Mouse (Mus musculus) lung, embryonic 14.5 days (tissue): ENCODE results near the gene Cst13. TPM values are rescaled to one million over a fixed set of nuclear protein-coding genes. Genes with fewer than 3 reads are reported as not detected.
A peak's percentile ranks its signal among the peaks of the same experiment; 100 is the strongest.

Source experiments
- ATAC-seq: fragments of 200-750 bp; cut with Nextera tagmentation; 2 replicates; pipeline ENCODE4 v1.8.0; 2017; ENCODE audit warnings: mild to moderate bottlenecking, moderate TSS enrichment, moderate library complexity; ENCODE audit not compliant: insufficient read depth
- DNase-seq: peaks from one replicate; pipeline ENCODE4 v3.0.0-alpha.2; 2015
- H3K27ac ChIP-seq: fragments of 300-500 bp; sonication (generic); 2 replicates; pipeline ENCODE4 v1.5.1; 2014; ENCODE audit warnings: low read depth, mild to moderate bottlenecking, moderate library complexity
- H3K27me3 ChIP-seq: fragments of 300-500 bp; sonication (generic); 2 replicates; pipeline ENCODE4 v1.6.1; 2014; ENCODE audit warnings: low read length, control low read depth; ENCODE audit not compliant: insufficient read depth
- H3K36me3 ChIP-seq: fragments of 300-500 bp; sonication (generic); 2 replicates; pipeline ENCODE4 v1.6.1; 2014; ENCODE audit warnings: control low read depth; ENCODE audit not compliant: insufficient read depth
- H3K4me1 ChIP-seq: fragments of 300-500 bp; sonication (generic); 2 replicates; pipeline ENCODE4 v1.6.1; 2014; ENCODE audit warnings: antibody characterized with exemption, control low read depth; ENCODE audit not compliant: insufficient read depth
- H3K4me2 ChIP-seq: fragments of 300-500 bp; sonication (generic); 2 replicates; pipeline ENCODE4 v1.6.1; 2014; ENCODE audit warnings: mild to moderate bottlenecking
- H3K4me3 ChIP-seq: fragments of 300-500 bp; sonication (generic); 2 replicates; pipeline ENCODE4 v1.5.1; 2014; ENCODE audit warnings: low read depth, low read length
- H3K9ac ChIP-seq: fragments of 300-500 bp; sonication (generic); 2 replicates; pipeline ENCODE4 v1.6.1; 2014
- H3K9me3 ChIP-seq: fragments of 300-500 bp; sonication (generic); 2 replicates; pipeline ENCODE4 v1.6.1; 2016; ENCODE audit warnings: low read depth, low read length, control low read depth
- CTCF ChIP-seq: IDR thresholded peaks from 2 replicates; pipeline ENCODE4 v1.5.1; 2016; ENCODE audit warnings: antibody characterized with exemption, low read depth
- WGBS: fragments of 180-500 bp; shearing (Covaris S2); extraction: QIAGEN DNeasy Blood & Tissue Kit; methylation state at CpG from one replicate; pipeline ENCODE4 v1.1.7; 2014; 5-methylcytosine and 5-hydroxymethylcytosine counted together
- polyA plus RNA-seq: library from polyadenylated mRNA; unstranded; fragments of >200 nt; fragmentation: Nextera tagmentation; extraction: Ambion mirVana; gene quantifications from 2 replicates; pipeline ENCODE4 v1.2.1, GENCODE M21; 2014

Cst13 gene
- polyA plus RNA-seq, 1 experiment from 2014 or later: not detected

DNA sequence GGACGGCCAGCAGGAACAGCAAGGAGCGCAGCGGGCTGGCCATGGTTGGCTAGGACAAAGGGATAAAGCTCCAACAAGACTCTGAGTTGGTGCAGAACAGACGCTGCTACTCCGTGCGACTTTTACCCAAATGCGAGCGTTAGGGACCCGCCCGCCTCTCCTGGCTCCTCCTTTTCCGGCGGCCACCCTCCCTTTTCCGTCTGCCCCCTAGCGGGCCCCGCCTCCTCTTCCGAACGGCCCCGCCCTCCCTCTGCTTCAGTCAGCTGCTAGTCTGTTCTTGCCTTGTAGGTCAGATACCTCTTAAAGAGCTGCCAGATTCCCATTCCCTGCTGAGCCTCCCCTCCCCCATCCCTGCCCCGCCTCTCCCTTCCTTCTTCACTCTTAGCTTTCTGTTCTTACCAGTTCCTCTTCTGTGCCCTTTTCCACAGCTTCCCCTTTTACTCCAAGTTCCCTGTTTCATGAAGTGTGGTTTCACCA, 55.5 kb downstream of the Cst13 start, which contains the start of gene Cst3:
Gene Cst3, minus strand, starts transcription at position 358 of the 477 bp plus-strand sequence.
- H3K9ac ChIP-seq: peak within 1 kb of the TSS; percentile 73
- ATAC-seq (peak; percentile 96), DNase-seq (peak; percentile 94)
- peak within 1 kb of the TSS; percentile 88 for H3K27ac ChIP-seq
- H3K4me1 ChIP-seq: peaks cover 13% of the 10 kb centered on the region
- 0% methylated on average over 19 of the region's 19 CpGs for WGBS
- no peaks in the 10 kb centered on the region for H3K27me3 ChIP-seq
- peak; percentile 56 for TF ChIP-seq CTCF
- H3K4me3 ChIP-seq: peak within 1 kb of the TSS; percentile 69
- H3K9me3 ChIP-seq: no peaks in the 10 kb centered on the region
- H3K4me2 ChIP-seq: peak within 1 kb of the TSS; percentile 65
- H3K36me3 ChIP-seq: peaks cover 21% of the 10 kb centered on the region

DNA sequence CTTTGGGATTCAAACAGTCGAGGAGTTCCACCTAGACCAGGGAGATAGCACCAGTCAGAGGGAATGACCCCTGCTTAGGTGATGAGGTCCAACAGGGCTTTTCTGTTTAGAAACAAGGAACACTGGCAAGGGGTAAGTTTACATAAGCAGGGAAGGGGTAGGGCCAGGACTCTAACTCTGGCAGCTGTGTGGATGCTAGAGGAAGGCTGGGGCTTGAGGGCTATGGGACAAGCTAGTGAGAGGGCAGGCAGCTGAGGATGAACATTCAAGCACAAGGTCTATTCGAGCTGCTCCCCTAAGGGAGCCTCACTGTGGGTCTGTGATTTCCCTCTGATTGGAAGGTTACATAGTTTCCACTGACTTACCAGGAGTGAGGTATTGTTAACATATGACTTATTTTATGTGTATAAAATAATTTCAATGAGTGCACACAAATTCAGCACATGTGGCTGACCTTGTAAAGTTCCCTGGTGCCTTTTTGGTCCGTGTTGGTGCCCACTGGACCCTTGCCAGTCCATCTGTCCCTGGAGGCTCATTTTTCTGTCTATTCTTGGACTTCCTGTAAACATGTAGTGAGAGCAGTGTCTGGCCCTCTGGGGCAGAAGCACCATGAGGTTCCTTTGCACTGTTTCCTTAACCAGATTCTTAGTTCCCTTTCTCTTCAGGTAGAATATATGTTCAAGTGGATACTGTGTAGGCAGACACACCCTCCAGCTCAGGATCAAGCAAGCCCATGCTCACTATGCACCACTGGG, 57.3 kb downstream of the Cst13 start:
- H3K9ac ChIP-seq: no peak overlapping the region
- TF ChIP-seq CTCF: no peak
- H3K4me3 ChIP-seq: no peak overlapping the region
- peak overlapping the region; percentile 54; the same call in 1 of the 2 replicates for H3K27ac ChIP-seq
- H3K4me2 ChIP-seq: no peak overlapping the region
- H3K4me1 ChIP-seq: peaks cover 13% of the 10 kb centered on the region
- no peak for ATAC-seq
- WGBS: 18% methylated on average over 3 of the region's 3 CpGs
- peak; percentile 54 for DNase-seq
- no peaks in the 10 kb centered on the region for H3K9me3 ChIP-seq
- peaks cover 5% of the 10 kb centered on the region for H3K36me3 ChIP-seq
- no peaks in the 10 kb centered on the region for H3K27me3 ChIP-seq

DNA sequence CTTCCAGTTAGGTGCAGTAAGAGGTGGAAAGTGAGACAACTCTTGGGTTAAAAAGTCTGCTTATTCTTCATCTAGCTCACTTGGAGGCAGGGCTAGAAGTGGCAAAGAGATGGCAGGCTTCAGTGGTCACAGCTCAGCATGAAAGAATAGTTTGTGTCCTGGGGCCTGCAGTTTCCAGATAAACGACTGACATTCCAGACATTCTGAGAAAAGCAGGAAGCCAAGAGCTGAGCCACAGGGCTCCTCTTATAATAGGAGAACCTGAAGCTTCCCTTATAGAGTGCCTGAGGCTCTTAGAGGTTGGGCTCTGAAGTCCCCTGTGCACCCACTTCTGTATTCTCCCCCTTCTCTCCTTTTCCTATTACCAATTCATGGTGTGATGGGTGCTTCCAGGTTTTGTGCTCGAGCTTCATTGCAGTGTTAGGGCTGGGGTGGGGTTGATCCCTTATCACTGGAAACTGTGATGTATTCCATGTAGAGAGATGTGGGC, 58.8 kb downstream of the Cst13 start:
- Histone ChIP-seq H3K4me1 (0 out of 2 replicates have a peak, but pooled peaks cover 4% of the 10 kb centered on the region), H3K27ac (no peak overlapping the region), H3K27me3 (no peaks in the 10 kb centered on the region), H3K9me3 (no peaks in the 10 kb centered on the region), H3K4me3 (no peak overlapping the region), H3K36me3 (no peaks in the 10 kb centered on the region), H3K9ac (no peak overlapping the region), H3K4me2 (no peak overlapping the region)
- ATAC-seq (no peak), DNase-seq (peak; percentile 27)
- 6% methylated on average over 2 of the region's 2 CpGs for WGBS
- TF ChIP-seq CTCF: no peak

DNA sequence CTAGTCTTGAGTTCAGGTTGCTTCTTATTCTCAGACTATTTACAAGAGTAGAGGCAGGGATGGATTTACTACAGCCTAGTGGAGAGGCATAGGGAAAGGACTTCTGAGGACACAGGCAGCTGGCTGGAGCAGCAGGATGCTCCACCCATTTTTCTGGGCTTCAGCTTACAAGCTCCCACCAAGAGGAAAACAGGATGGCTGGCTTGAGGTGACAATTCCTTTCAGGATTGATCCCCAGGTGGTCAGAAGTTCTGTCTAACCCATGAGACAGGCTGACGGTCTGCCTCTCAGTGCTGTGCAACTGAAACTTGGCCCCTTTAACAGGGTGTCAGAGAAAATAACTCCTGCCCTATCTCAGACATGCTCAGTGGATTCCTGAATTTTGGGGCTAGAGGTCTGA, 59.3 kb downstream of the Cst13 start:
- 46% methylated on average over 1 of the region's 1 CpGs for WGBS
- no peak overlapping the region for H3K4me2 ChIP-seq
- 0 out of 2 replicates have a peak, but pooled peaks cover 4% of the 10 kb centered on the region for H3K4me1 ChIP-seq
- H3K27me3 ChIP-seq: no peaks in the 10 kb centered on the region
- no peak overlapping the region for H3K27ac ChIP-seq
- DNase-seq: no peak
- H3K9me3 ChIP-seq: no peaks in the 10 kb centered on the region
- TF ChIP-seq CTCF: no peak
- no peak overlapping the region for H3K9ac ChIP-seq
- H3K36me3 ChIP-seq: no peaks in the 10 kb centered on the region
- H3K4me3 ChIP-seq: no peak overlapping the region
- ATAC-seq: no peak

Other genes starting within 250 kb of the Cst13 start
- gene Nxt1, start 147.5 kb upstream of the Cst13 start, polyA plus RNA-seq: 113 and 115 TPM in 2 replicates
- gene Gzf1, start 139.1 kb upstream of the Cst13 start, polyA plus RNA-seq: 21.3 and 21.4 TPM in 2 replicates
- gene Napb, start 87.6 kb upstream of the Cst13 start, polyA plus RNA-seq: 2.3 and 2.8 TPM in 2 replicates
- gene Cstl1, start 69.7 kb upstream of the Cst13 start, polyA plus RNA-seq: not detected in 2 replicates
- gene Cst11, start 48.6 kb upstream of the Cst13 start, polyA plus RNA-seq: not detected in 2 replicates
- not detected in 2 replicates for gene 8030411F24Rik, start 38.1 kb upstream of the Cst13 start, polyA plus RNA-seq
- gene Cst12, start 30.7 kb upstream of the Cst13 start, polyA plus RNA-seq: not detected in 2 replicates
- not detected in 2 replicates for gene Cst8, start 21.3 kb upstream of the Cst13 start, polyA plus RNA-seq
- 0.49 TPM in 1 of 2 replicates, not detected in the other for gene Cst9, start 15.1 kb downstream of the Cst13 start, polyA plus RNA-seq
- gene 9230104L09Rik, start 45.0 kb downstream of the Cst13 start, polyA plus RNA-seq: not detected in 2 replicates
- 481 and 484 TPM in 2 replicates for gene Cst3, start 55.6 kb downstream of the Cst13 start, polyA plus RNA-seq
- gene Gm1330, start 183.2 kb downstream of the Cst13 start, polyA plus RNA-seq: not detected in 2 replicates
- gene Gm10750, start 197.2 kb downstream of the Cst13 start, polyA plus RNA-seq: not detected in 2 replicates